Mouse (Mus musculus): Measurements from ENCODE around the gene Tbc1d8. TPM values are rescaled to one million over a fixed set of nuclear protein-coding genes. Genes with fewer than 3 reads are reported as not detected.
A peak's percentile ranks its signal among the peaks of the same experiment; 100 is the strongest.

Tbc1d8 gene
- 4.6 and 5.4 TPM in 2 replicates for polyA plus RNA-seq (2014; fragmentation: Nextera tagmentation; extraction: Ambion mirVana)

- DNase-seq (ENCODE audit: low spot score, missing footprints) (peak; percentile 98), ATAC-seq (ENCODE audit: low FRiP score) (peak; percentile 96)
- H3K27me3 ChIP-seq (ENCODE audit: control insufficient read depth, insufficient read depth, low read length): peaks cover 2% of the 10 kb centered on the region; the same call in 1 of the 2 replicates
- H3K4me3 ChIP-seq (ENCODE audit: low read depth, low read length): peak within 1 kb of the TSS; percentile 71
- H3K4me1 ChIP-seq (ENCODE audit: control insufficient read depth, insufficient read depth, low read length): peaks cover 11% of the 10 kb centered on the region
- peak within 1 kb of the TSS; percentile 81 for H3K9ac ChIP-seq (ENCODE audit: low read length)
- H3K36me3 ChIP-seq (ENCODE audit: control insufficient read depth, insufficient read depth, low read length): no peaks in the 10 kb centered on the region
- WGBS: under 1% methylated on average over 89 of the region's 90 CpGs
- no peaks in the 10 kb centered on the region for H3K9me3 ChIP-seq (ENCODE audit: control insufficient read depth, low read length)
- H3K27ac ChIP-seq (ENCODE audit: low read depth, low read length): peak within 1 kb of the TSS; percentile 35
- H3K4me2 ChIP-seq: peak within 1 kb of the TSS; percentile 98
Measured at GRCm38 (mm10) chr1:39478057-39478895, at the start of gene Tbc1d8. Tbc1d8 (minus strand) TSS chr1:39478755.

DNA sequence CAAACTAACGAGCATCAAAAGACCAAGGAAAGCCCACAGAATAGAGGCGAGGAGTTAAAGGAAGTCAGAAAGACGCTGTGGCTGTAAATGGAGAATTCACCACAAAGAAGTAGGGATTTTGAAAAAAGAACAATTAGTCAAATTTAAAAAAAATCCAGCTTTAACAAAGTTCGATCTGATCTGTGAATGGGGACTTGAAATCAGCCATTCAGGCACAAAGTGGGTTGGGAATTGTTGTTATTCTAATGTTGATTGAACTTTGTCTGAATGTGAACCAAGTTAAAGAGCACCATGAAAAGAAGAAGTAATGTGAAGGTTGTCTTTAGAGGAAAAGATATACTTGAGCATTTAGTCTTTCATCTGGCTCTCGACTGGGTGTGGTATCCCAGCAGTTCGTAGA lies 49.8 kb upstream of the Tbc1d8 start:
- 75% methylated on average over 6 of the region's 6 CpGs for WGBS
- H3K4me1 ChIP-seq (ENCODE audit: control insufficient read depth, insufficient read depth, low read length): no peaks in the 10 kb centered on the region
- no peak overlapping the region for H3K4me3 ChIP-seq (ENCODE audit: low read depth, low read length)
- ATAC-seq (ENCODE audit: low FRiP score) (no peak), DNase-seq (ENCODE audit: low spot score, missing footprints) (no peak)
- no peaks in the 10 kb centered on the region for H3K27me3 ChIP-seq (ENCODE audit: control insufficient read depth, insufficient read depth, low read length)
- no peak overlapping the region for H3K4me2 ChIP-seq
- no peaks in the 10 kb centered on the region for H3K36me3 ChIP-seq (ENCODE audit: control insufficient read depth, insufficient read depth, low read length)
- H3K27ac ChIP-seq (ENCODE audit: low read depth, low read length): no peak overlapping the region
- H3K9ac ChIP-seq (ENCODE audit: low read length): no peak overlapping the region
- no peaks in the 10 kb centered on the region for H3K9me3 ChIP-seq (ENCODE audit: control insufficient read depth, low read length)

GRCm38 (mm10) chr1:39527432-39527831 lies 48.9 kb upstream of the Tbc1d8 start:
- Histone ChIP-seq H3K9me3 (ENCODE audit: control insufficient read depth, low read length) (no peaks in the 10 kb centered on the region), H3K4me2 (no peak overlapping the region), H3K9ac (ENCODE audit: low read length) (no peak overlapping the region), H3K27me3 (ENCODE audit: control insufficient read depth, insufficient read depth, low read length) (no peaks in the 10 kb centered on the region), H3K36me3 (ENCODE audit: control insufficient read depth, insufficient read depth, low read length) (no peaks in the 10 kb centered on the region), H3K4me1 (ENCODE audit: control insufficient read depth, insufficient read depth, low read length) (no peaks in the 10 kb centered on the region), H3K4me3 (ENCODE audit: low read depth, low read length) (no peak overlapping the region), H3K27ac (ENCODE audit: low read depth, low read length) (no peak overlapping the region)
- ATAC-seq (ENCODE audit: low FRiP score) (peak; percentile 48; the same call in 1 of the 2 replicates), DNase-seq (ENCODE audit: low spot score, missing footprints) (peak; percentile 98)
- 14% methylated on average over 7 of the region's 7 CpGs for WGBS

GRCm38 (mm10) chr1:39526371-39527167 lies 48.0 kb upstream of the Tbc1d8 start:
- Histone ChIP-seq H3K36me3 (ENCODE audit: control insufficient read depth, insufficient read depth, low read length) (no peaks in the 10 kb centered on the region), H3K4me2 (no peak overlapping the region), H3K27ac (ENCODE audit: low read depth, low read length) (no peak overlapping the region), H3K9ac (ENCODE audit: low read length) (no peak overlapping the region), H3K4me3 (ENCODE audit: low read depth, low read length) (no peak overlapping the region), H3K4me1 (ENCODE audit: control insufficient read depth, insufficient read depth, low read length) (no peaks in the 10 kb centered on the region), H3K9me3 (ENCODE audit: control insufficient read depth, low read length) (no peaks in the 10 kb centered on the region), H3K27me3 (ENCODE audit: control insufficient read depth, insufficient read depth, low read length) (no peaks in the 10 kb centered on the region)
- no peak for ATAC-seq (ENCODE audit: low FRiP score)
- DNase-seq (ENCODE audit: low spot score, missing footprints): no peak
- WGBS: 85% methylated on average over 9 of the region's 9 CpGs

DNA sequence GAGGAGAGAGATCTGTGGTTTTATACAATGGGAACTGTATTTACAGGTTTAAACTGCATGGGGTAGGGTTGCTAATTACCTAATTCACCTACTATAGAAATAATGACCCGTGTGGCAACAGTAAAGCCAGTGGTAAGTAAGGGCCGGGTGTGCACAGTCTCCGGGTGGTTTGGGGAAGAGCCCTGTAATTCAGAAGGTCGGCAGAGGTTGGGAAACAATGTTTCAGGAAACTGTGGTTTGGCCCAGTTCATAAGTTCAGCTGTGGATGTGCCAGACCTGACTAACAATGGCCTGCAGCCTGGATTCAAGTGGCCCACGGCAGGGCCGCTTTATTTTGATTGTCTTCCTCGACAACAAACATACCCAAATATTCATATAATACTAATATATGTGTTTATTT lies 47.2 kb upstream of the Tbc1d8 start:
- ATAC-seq (ENCODE audit: low FRiP score) (no peak), DNase-seq (ENCODE audit: low spot score, missing footprints) (no peak)
- H3K27me3 ChIP-seq (ENCODE audit: control insufficient read depth, insufficient read depth, low read length): no peaks in the 10 kb centered on the region
- H3K9me3 ChIP-seq (ENCODE audit: control insufficient read depth, low read length): no peaks in the 10 kb centered on the region
- WGBS: 83% methylated on average over 7 of the region's 7 CpGs
- no peak overlapping the region for H3K4me3 ChIP-seq (ENCODE audit: low read depth, low read length)
- H3K4me1 ChIP-seq (ENCODE audit: control insufficient read depth, insufficient read depth, low read length): no peaks in the 10 kb centered on the region
- no peaks in the 10 kb centered on the region for H3K36me3 ChIP-seq (ENCODE audit: control insufficient read depth, insufficient read depth, low read length)
- H3K9ac ChIP-seq (ENCODE audit: low read length): no peak overlapping the region
- H3K4me2 ChIP-seq: no peak overlapping the region
- no peak overlapping the region for H3K27ac ChIP-seq (ENCODE audit: low read depth, low read length)

DNA sequence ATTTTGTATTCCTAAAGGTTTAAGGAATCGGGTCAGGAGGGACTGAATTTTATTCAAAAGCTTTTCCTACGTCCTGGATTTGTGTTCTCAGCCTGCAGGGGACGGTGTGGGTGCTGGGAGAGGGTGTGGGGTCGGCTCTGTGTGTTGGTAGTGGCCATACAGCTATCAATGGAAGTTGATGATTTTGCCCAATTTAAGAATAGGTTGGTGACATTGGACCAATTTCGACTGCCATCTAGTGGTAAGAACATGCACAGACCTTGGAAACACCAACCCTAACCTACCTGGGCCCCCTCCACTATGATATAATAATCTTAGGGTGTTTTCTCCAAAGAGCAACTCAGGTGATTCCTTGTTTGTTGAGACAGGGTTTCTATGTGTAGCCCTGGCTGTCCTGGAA lies 44.0 kb upstream of the Tbc1d8 start:
- Histone ChIP-seq H3K27ac (ENCODE audit: low read depth, low read length) (no peak overlapping the region), H3K4me2 (no peak overlapping the region), H3K9me3 (ENCODE audit: control insufficient read depth, low read length) (no peaks in the 10 kb centered on the region), H3K9ac (ENCODE audit: low read length) (no peak overlapping the region), H3K4me1 (ENCODE audit: control insufficient read depth, insufficient read depth, low read length) (no peaks in the 10 kb centered on the region), H3K4me3 (ENCODE audit: low read depth, low read length) (no peak overlapping the region), H3K36me3 (ENCODE audit: control insufficient read depth, insufficient read depth, low read length) (no peaks in the 10 kb centered on the region), H3K27me3 (ENCODE audit: control insufficient read depth, insufficient read depth, low read length) (no peaks in the 10 kb centered on the region)
- 36% methylated on average over 5 of the region's 5 CpGs for WGBS
- ATAC-seq (ENCODE audit: low FRiP score) (no peak), DNase-seq (ENCODE audit: low spot score, missing footprints) (no peak)

- no peaks in the 10 kb centered on the region for H3K27me3 ChIP-seq (ENCODE audit: control insufficient read depth, insufficient read depth, low read length)
- no peaks in the 10 kb centered on the region for H3K4me1 ChIP-seq (ENCODE audit: control insufficient read depth, insufficient read depth, low read length)
- no peak overlapping the region for H3K9ac ChIP-seq (ENCODE audit: low read length)
- H3K27ac ChIP-seq (ENCODE audit: low read depth, low read length): no peak overlapping the region
- H3K9me3 ChIP-seq (ENCODE audit: control insufficient read depth, low read length): no peaks in the 10 kb centered on the region
- WGBS: 91% methylated on average over 7 of the region's 7 CpGs
- H3K4me3 ChIP-seq (ENCODE audit: low read depth, low read length): no peak overlapping the region
- no peaks in the 10 kb centered on the region for H3K36me3 ChIP-seq (ENCODE audit: control insufficient read depth, insufficient read depth, low read length)
- DNase-seq (ENCODE audit: low spot score, missing footprints) (no peak), ATAC-seq (ENCODE audit: low FRiP score) (no peak)
- H3K4me2 ChIP-seq: no peak overlapping the region
Measured at GRCm38 (mm10) chr1:39521326-39521725, 42.8 kb upstream of the Tbc1d8 start.

- Histone ChIP-seq H3K27me3 (ENCODE audit: control insufficient read depth, insufficient read depth, low read length) (no peaks in the 10 kb centered on the region), H3K36me3 (ENCODE audit: control insufficient read depth, insufficient read depth, low read length) (no peaks in the 10 kb centered on the region), H3K9ac (ENCODE audit: low read length) (no peak overlapping the region), H3K27ac (ENCODE audit: low read depth, low read length) (no peak overlapping the region), H3K4me1 (ENCODE audit: control insufficient read depth, insufficient read depth, low read length) (no peaks in the 10 kb centered on the region), H3K4me2 (no peak overlapping the region), H3K4me3 (ENCODE audit: low read depth, low read length) (no peak overlapping the region), H3K9me3 (ENCODE audit: control insufficient read depth, low read length) (no peaks in the 10 kb centered on the region)
- WGBS: 90% methylated on average over 10 of the region's 10 CpGs
- ATAC-seq (ENCODE audit: low FRiP score): no peak
- no peak for DNase-seq (ENCODE audit: low spot score, missing footprints)
Measured at GRCm38 (mm10) chr1:39515303-39515991, 36.9 kb upstream of the Tbc1d8 start.
